Mouse (Mus musculus) kidney, embryonic 15.5 days (tissue): ENCODE data around the gene Nrf1. TPM values are rescaled to one million over a fixed set of nuclear protein-coding genes. Genes with fewer than 3 reads are reported as not detected.

Experiments
- ATAC-seq: fragments of 200-750 bp; cut with Nextera tagmentation; replicated peaks from 2 replicates; pipeline ENCODE4 v1.8.0; 2017; ENCODE audit warnings: moderate TSS enrichment; ENCODE audit not compliant: low FRiP score
- H3K27ac ChIP-seq: fragments of 300-500 bp; sonication (generic); 2 replicates; pipeline ENCODE4 v1.5.1; 2015; ENCODE audit warnings: mild to moderate bottlenecking, inconsistent platforms
- H3K27me3 ChIP-seq: fragments of 300-500 bp; sonication (generic); 2 replicates; pipeline ENCODE4 v1.6.1; 2015; ENCODE audit warnings: inconsistent platforms
- H3K36me3 ChIP-seq: fragments of 300-500 bp; sonication (generic); 2 replicates; pipeline ENCODE4 v1.6.1; 2015; ENCODE audit warnings: inconsistent platforms
- H3K4me1 ChIP-seq: fragments of 300-500 bp; sonication (generic); 2 replicates; pipeline ENCODE4 v1.6.1; 2015; ENCODE audit warnings: inconsistent platforms
- H3K4me2 ChIP-seq: fragments of 300-500 bp; sonication (generic); 2 replicates; pipeline ENCODE4 v1.6.1; 2015; ENCODE audit warnings: moderate library complexity, mild to moderate bottlenecking, inconsistent platforms
- H3K4me3 ChIP-seq: fragments of 300-500 bp; sonication (generic); replicated peaks from 2 replicates; pipeline ENCODE4 v1.5.1; 2015; ENCODE audit warnings: mild to moderate bottlenecking, inconsistent platforms
- H3K9ac ChIP-seq: fragments of 300-500 bp; sonication (generic); 2 replicates; pipeline ENCODE4 v1.6.1; 2015; ENCODE audit warnings: mild to moderate bottlenecking, inconsistent platforms
- H3K9me3 ChIP-seq: fragments of 300-500 bp; sonication (generic); replicated peaks from 2 replicates; pipeline ENCODE4 v1.6.1; 2016; ENCODE audit warnings: inconsistent platforms
- WGBS: fragments of 180-500 bp; shearing (Covaris S2); methylation state at CpG from one replicate; pipeline ENCODE4 v1.1.7; 2015; ENCODE audit warnings: mixed read lengths; 5-methylcytosine and 5-hydroxymethylcytosine counted together
- polyA plus RNA-seq: library from polyadenylated mRNA; unstranded; fragments of >200 nt; fragmentation: Nextera tagmentation; extraction: Ambion mirVana; gene quantifications from 2 replicates; pipeline ENCODE4 v1.2.1, GENCODE M21; 2015

Nrf1 gene
- polyA plus RNA-seq, 1 experiment from 2014 or later: 63.0 TPM

GRCm38 (mm10) chr6:30172441-30172819 is 124.6 kb downstream of the Nrf1 start:
- Histone ChIP-seq H3K27ac (no peak overlapping the region), H3K4me3 (peak overlapping the region; percentile 52), H3K36me3 (no peaks in the 10 kb centered on the region), H3K4me1 (peaks cover 90% of the 10 kb centered on the region), H3K9ac (no peak overlapping the region), H3K27me3 (peaks cover 87% of the 10 kb centered on the region), H3K9me3 (no peaks in the 10 kb centered on the region), H3K4me2 (peak overlapping the region; percentile 69)
- 8% methylated on average over 8 of the region's 8 CpGs for WGBS
- no peak for ATAC-seq

GRCm38 (mm10) chr6:30172820-30173550 is 125.2 kb downstream of the Nrf1 start:
- peak overlapping the region; percentile 52 for H3K4me3 ChIP-seq
- H3K9ac ChIP-seq: peak overlapping the region; percentile 39
- H3K9me3 ChIP-seq: no peaks in the 10 kb centered on the region
- 1% methylated on average over 44 of the region's 44 CpGs for WGBS
- H3K27me3 ChIP-seq: peaks cover 91% of the 10 kb centered on the region
- H3K36me3 ChIP-seq: no peaks in the 10 kb centered on the region
- H3K4me2 ChIP-seq: peak overlapping the region; percentile 69
- ATAC-seq: peak; percentile 1; the same call in 1 of the 2 replicates
- H3K4me1 ChIP-seq: peaks cover 88% of the 10 kb centered on the region
- peak overlapping the region; percentile 66 for H3K27ac ChIP-seq

- Histone ChIP-seq H3K4me2 (peak overlapping the region; percentile 69), H3K9ac (peak overlapping the region; percentile 39), H3K36me3 (no peaks in the 10 kb centered on the region), H3K4me3 (peak overlapping the region; percentile 52), H3K9me3 (0 out of 2 replicates have a peak, but pooled peaks cover 2% of the 10 kb centered on the region), H3K4me1 (peaks cover 85% of the 10 kb centered on the region), H3K27me3 (peaks cover 98% of the 10 kb centered on the region), H3K27ac (peak overlapping the region; percentile 66)
- ATAC-seq: peak; percentile 55
- under 1% methylated on average over 80 of the region's 80 CpGs for WGBS
Measured at GRCm38 (mm10) chr6:30173551-30174460, 126.0 kb downstream of the Nrf1 start.

GRCm38 (mm10) chr6:30174461-30175224 is 126.9 kb downstream of the Nrf1 start:
- H3K4me1 ChIP-seq: peaks cover 81% of the 10 kb centered on the region
- H3K27me3 ChIP-seq: peaks cover 98% of the 10 kb centered on the region
- H3K27ac ChIP-seq: peak overlapping the region; percentile 5; the same call in 1 of the 2 replicates
- ATAC-seq: no peak; the same call in 1 of the 2 replicates
- H3K9me3 ChIP-seq: 0 out of 2 replicates have a peak, but pooled peaks cover 3% of the 10 kb centered on the region
- H3K36me3 ChIP-seq: no peaks in the 10 kb centered on the region
- WGBS: under 1% methylated on average over 33 of the region's 33 CpGs
- H3K4me2 ChIP-seq: peak overlapping the region; percentile 69
- peak overlapping the region; percentile 39; the same call in 1 of the 2 replicates for H3K9ac ChIP-seq
- peak overlapping the region; percentile 52 for H3K4me3 ChIP-seq

- no peak for ATAC-seq
- WGBS: 1% methylated on average over 45 of the region's 45 CpGs
- H3K9ac ChIP-seq: 0 out of 2 replicates have a peak overlapping the region, but pooled peaks have one; percentile 8
Measured at GRCm38 (mm10) chr6:30175225-30175917, 127.6 kb downstream of the Nrf1 start.

GRCm38 (mm10) chr6:30175918-30176421 is 128.2 kb downstream of the Nrf1 start:
- WGBS: under 1% methylated on average over 27 of the region's 28 CpGs

More at GRCm38 (mm10) chr6:30175225-30175917, 127.6 kb downstream of the Nrf1 start:
- 0 out of 2 replicates have a peak, but pooled peaks cover 3% of the 10 kb centered on the region for H3K9me3 ChIP-seq
- H3K27ac ChIP-seq: no peak overlapping the region
- peak overlapping the region; percentile 69 for H3K4me2 ChIP-seq
- H3K36me3 ChIP-seq: no peaks in the 10 kb centered on the region
- H3K4me3 ChIP-seq: peak overlapping the region; percentile 52
- H3K27me3 ChIP-seq: peaks cover 98% of the 10 kb centered on the region
- peaks cover 80% of the 10 kb centered on the region for H3K4me1 ChIP-seq

GRCm38 (mm10) chr6:30176496-30176895 is 128.7 kb downstream of the Nrf1 start:
- Histone ChIP-seq H3K4me2 (peak overlapping the region; percentile 69), H3K4me3 (peak overlapping the region; percentile 52; the same call in 1 of the 2 replicates)

More at GRCm38 (mm10) chr6:30175918-30176421, 128.2 kb downstream of the Nrf1 start:
- H3K36me3 ChIP-seq: no peaks in the 10 kb centered on the region
- H3K4me2 ChIP-seq: peak overlapping the region; percentile 69
- H3K27me3 ChIP-seq: peaks cover 98% of the 10 kb centered on the region
- 0 out of 2 replicates have a peak, but pooled peaks cover 3% of the 10 kb centered on the region for H3K9me3 ChIP-seq
- peaks cover 80% of the 10 kb centered on the region for H3K4me1 ChIP-seq
- peak overlapping the region; percentile 52 for H3K4me3 ChIP-seq
- ATAC-seq: no peak
- H3K9ac ChIP-seq: 0 out of 2 replicates have a peak overlapping the region, but pooled peaks have one; percentile 8
- no peak overlapping the region for H3K27ac ChIP-seq

GRCm38 (mm10) chr6:30177305-30177704 is 129.5 kb downstream of the Nrf1 start:
- Histone ChIP-seq H3K36me3 (no peaks in the 10 kb centered on the region), H3K27ac (no peak overlapping the region), H3K9me3 (0 out of 2 replicates have a peak, but pooled peaks cover 3% of the 10 kb centered on the region), H3K4me3 (0 out of 2 replicates have a peak overlapping the region, but pooled peaks have one; percentile 2), H3K4me1 (peaks cover 66% of the 10 kb centered on the region), H3K27me3 (peaks cover 97% of the 10 kb centered on the region), H3K9ac (no peak overlapping the region), H3K4me2 (no peak overlapping the region)
- no peak for ATAC-seq
- WGBS: 2% methylated on average over 14 of the region's 14 CpGs

More at GRCm38 (mm10) chr6:30176496-30176895, 128.7 kb downstream of the Nrf1 start:
- Histone ChIP-seq H3K4me1 (peaks cover 75% of the 10 kb centered on the region), H3K27ac (no peak overlapping the region), H3K9ac (no peak overlapping the region), H3K9me3 (0 out of 2 replicates have a peak, but pooled peaks cover 3% of the 10 kb centered on the region), H3K27me3 (peaks cover 98% of the 10 kb centered on the region), H3K36me3 (no peaks in the 10 kb centered on the region)
- WGBS: 6% methylated on average over 12 of the region's 12 CpGs
- no peak for ATAC-seq

- H3K4me1 ChIP-seq: peaks cover 58% of the 10 kb centered on the region
- peaks cover 89% of the 10 kb centered on the region for H3K27me3 ChIP-seq
- peak overlapping the region; percentile 40 for H3K4me2 ChIP-seq
- no peak for ATAC-seq
- H3K36me3 ChIP-seq: no peaks in the 10 kb centered on the region
- H3K9ac ChIP-seq: no peak overlapping the region
- 0 out of 2 replicates have a peak overlapping the region, but pooled peaks have one; percentile 5 for H3K4me3 ChIP-seq
- H3K9me3 ChIP-seq: 0 out of 2 replicates have a peak, but pooled peaks cover 3% of the 10 kb centered on the region
- 2% methylated on average over 27 of the region's 27 CpGs for WGBS
- no peak overlapping the region for H3K27ac ChIP-seq
Measured at GRCm38 (mm10) chr6:30178023-30178639, 130.3 kb downstream of the Nrf1 start.

GRCm38 (mm10) chr6:30179046-30179445 is 131.3 kb downstream of the Nrf1 start:
- H3K27ac ChIP-seq: no peak overlapping the region
- no peaks in the 10 kb centered on the region for H3K36me3 ChIP-seq
- 19% methylated on average over 11 of the region's 11 CpGs for WGBS
- ATAC-seq: no peak
- H3K9ac ChIP-seq: no peak overlapping the region
- H3K27me3 ChIP-seq: peaks cover 80% of the 10 kb centered on the region
- H3K9me3 ChIP-seq: 0 out of 2 replicates have a peak, but pooled peaks cover 3% of the 10 kb centered on the region
- peaks cover 49% of the 10 kb centered on the region for H3K4me1 ChIP-seq
- H3K4me2 ChIP-seq: no peak overlapping the region
- no peak overlapping the region for H3K4me3 ChIP-seq
